Mouse (Mus musculus) ES-Bruce4 (cell line): ENCODE results near the gene Eme1. TPM values are rescaled to one million over a fixed set of nuclear protein-coding genes. Genes with fewer than 3 reads are reported as not detected.
"Not testable (repeated sequence)": the region's sequence is repeated elsewhere in the genome, so short reads cannot be mapped to it uniquely, and the experiment has no call there.

Source experiments
- H3K27ac ChIP-seq: 2 replicates; pipeline ENCODE4 v1.5.1; 2012; ENCODE audit warnings: low read length, inconsistent platforms; ENCODE audit not compliant: insufficient read depth
- H3K27me3 ChIP-seq: 2 replicates; pipeline ENCODE4 v1.6.1; 2012; ENCODE audit warnings: mild to moderate bottlenecking, low read length, inconsistent platforms; ENCODE audit not compliant: control insufficient read depth, poor library complexity, insufficient read depth, severe bottlenecking
- H3K36me3 ChIP-seq: 2 replicates; pipeline ENCODE4 v1.6.1; 2012; ENCODE audit warnings: inconsistent platforms, mild to moderate bottlenecking, low read length, moderate library complexity; ENCODE audit not compliant: control insufficient read depth, poor library complexity, insufficient read depth, severe bottlenecking
- H3K4me1 ChIP-seq: one replicate; pipeline ENCODE4 v1.8.1; 2011; ENCODE audit warnings: low read length; ENCODE audit not compliant: control insufficient read depth, insufficient read depth
- H3K4me3 ChIP-seq: 2 replicates; pipeline ENCODE4 v1.5.1; 2011; ENCODE audit warnings: low read depth, mild to moderate bottlenecking, low read length
- H3K9ac ChIP-seq: 2 replicates; pipeline ENCODE4 v1.6.1; 2012; ENCODE audit warnings: low read depth, mild to moderate bottlenecking, inconsistent platforms; ENCODE audit not compliant: poor library complexity, severe bottlenecking
- H3K9me3 ChIP-seq: replicated peaks from 2 replicates; pipeline ENCODE4 v1.6.1; 2012; ENCODE audit warnings: mild to moderate bottlenecking, low read length, inconsistent platforms; ENCODE audit not compliant: control insufficient read depth, poor library complexity, insufficient read depth, severe bottlenecking
- CTCF ChIP-seq: IDR thresholded peaks from one replicate; pipeline ENCODE4 v1.8.1; 2011; ENCODE audit warnings: low read depth, low read length
- EP300 ChIP-seq: IDR thresholded peaks from 2 replicates; pipeline ENCODE4 v1.6.1; 2011; ENCODE audit warnings: low read depth, low read length; ENCODE audit not compliant: insufficient read depth
- POLR2A ChIP-seq: IDR thresholded peaks from one replicate; pipeline ENCODE4 v1.8.1; 2011; ENCODE audit warnings: low read length; ENCODE audit not compliant: insufficient read depth
- polyA plus RNA-seq: library from polyadenylated mRNA; stranded (reverse); fragments of >200 nt; gene quantifications from 2 replicates; pipeline ENCODE4 v1.2.4, GENCODE M21; 2011; ENCODE audit warnings: low read depth; ENCODE audit not compliant: missing spikeins, insufficient read depth, insufficient read length

Eme1 gene
- polyA plus RNA-seq, 1 experiment = 31.8 TPM

GRCm38 (mm10) chr11:94697140-94697539 lies 43.4 kb upstream of the Eme1 start:
- Histone ChIP-seq H3K36me3 (no peaks in the 10 kb centered on the region), H3K4me3 (no peak overlapping the region), H3K27ac (no peak overlapping the region), H3K9me3 (no peaks in the 10 kb centered on the region), H3K4me1 (no peaks in the 10 kb centered on the region), H3K27me3 (no peaks in the 10 kb centered on the region), H3K9ac (no peak overlapping the region)
- no peak for TF ChIP-seq EP300
- peak; percentile 18 for TF ChIP-seq CTCF

- H3K4me1 ChIP-seq = no peaks in the 10 kb centered on the region
- H3K4me3 ChIP-seq = no peak overlapping the region
- H3K27me3 ChIP-seq = no peaks in the 10 kb centered on the region
- no peak overlapping the region for H3K27ac ChIP-seq
- TF ChIP-seq POLR2A (no peak), CTCF (no peak), EP300 (no peak)
- no peaks in the 10 kb centered on the region for H3K36me3 ChIP-seq
- H3K9me3 ChIP-seq = no peaks in the 10 kb centered on the region
- H3K9ac ChIP-seq = no peak overlapping the region
These were observed 41.7 kb upstream of the Eme1 start for GRCm38 (mm10) chr11:94695508-94695907.

- not testable (repeated sequence) for H3K4me1 ChIP-seq, H3K4me3 ChIP-seq, H3K9ac ChIP-seq, H3K9me3 ChIP-seq, H3K27me3 ChIP-seq, H3K27ac ChIP-seq, H3K36me3 ChIP-seq
These were observed 38.7 kb upstream of the Eme1 start for GRCm38 (mm10) chr11:94692502-94692901.

GRCm38 (mm10) chr11:94687178-94687577 lies 33.4 kb upstream of the Eme1 start:
- Histone ChIP-seq H3K4me3 (no peak overlapping the region), H3K27ac (no peak overlapping the region), H3K9me3 (no peaks in the 10 kb centered on the region), H3K4me1 (no peaks in the 10 kb centered on the region), H3K27me3 (no peaks in the 10 kb centered on the region), H3K36me3 (no peaks in the 10 kb centered on the region), H3K9ac (no peak overlapping the region)
- TF ChIP-seq POLR2A (no peak), EP300 (no peak), CTCF (no peak)

- H3K9me3 ChIP-seq = no peaks in the 10 kb centered on the region
- H3K4me1 ChIP-seq = no peaks in the 10 kb centered on the region
- no peaks in the 10 kb centered on the region for H3K36me3 ChIP-seq
- H3K27ac ChIP-seq = no peak overlapping the region
- H3K4me3 ChIP-seq = no peak overlapping the region
- H3K27me3 ChIP-seq = no peaks in the 10 kb centered on the region
- H3K9ac ChIP-seq = no peak overlapping the region
- TF ChIP-seq EP300 (no peak), POLR2A (no peak), CTCF (no peak)
These were observed 28.7 kb upstream of the Eme1 start for GRCm38 (mm10) chr11:94682427-94682826.

GRCm38 (mm10) chr11:94681640-94682039 lies 27.9 kb upstream of the Eme1 start:
- H3K4me3 ChIP-seq = no peak overlapping the region
- no peak overlapping the region for H3K9ac ChIP-seq
- no peaks in the 10 kb centered on the region for H3K27me3 ChIP-seq
- TF ChIP-seq CTCF = no peak
- no peak for TF ChIP-seq EP300
- TF ChIP-seq POLR2A = no peak
- H3K9me3 ChIP-seq = no peaks in the 10 kb centered on the region
- no peaks in the 10 kb centered on the region for H3K4me1 ChIP-seq
- no peak overlapping the region for H3K27ac ChIP-seq
- no peaks in the 10 kb centered on the region for H3K36me3 ChIP-seq

GRCm38 (mm10) chr11:94680639-94681038 lies 26.9 kb upstream of the Eme1 start:
- H3K4me3 ChIP-seq = no peak overlapping the region
- TF ChIP-seq POLR2A (no peak), CTCF (peak; percentile 40)
- H3K4me1 ChIP-seq = peaks cover 2% of the 10 kb centered on the region
- H3K9ac ChIP-seq = no peak overlapping the region
- no peak overlapping the region for H3K27ac ChIP-seq
- H3K27me3 ChIP-seq = no peaks in the 10 kb centered on the region
- H3K9me3 ChIP-seq = no peaks in the 10 kb centered on the region
- no peaks in the 10 kb centered on the region for H3K36me3 ChIP-seq
